Mouse (Mus musculus) central nervous system, embryonic 14 days (tissue): ENCODE results near the gene Vmn1r174. TPM values are rescaled to one million over a fixed set of nuclear protein-coding genes. Genes with fewer than 3 reads are reported as not detected.

ENCODE experiments used
- polyA plus RNA-seq: library from polyadenylated mRNA; depleted of rRNA; stranded (reverse); fragments of >200 nt; gene quantifications from 2 replicates; pipeline ENCODE4 v1.2.3, GENCODE M21; 2012; rRNA removed

Vmn1r174 gene
- polyA plus RNA-seq, result not detected in 2 replicates

DNA sequence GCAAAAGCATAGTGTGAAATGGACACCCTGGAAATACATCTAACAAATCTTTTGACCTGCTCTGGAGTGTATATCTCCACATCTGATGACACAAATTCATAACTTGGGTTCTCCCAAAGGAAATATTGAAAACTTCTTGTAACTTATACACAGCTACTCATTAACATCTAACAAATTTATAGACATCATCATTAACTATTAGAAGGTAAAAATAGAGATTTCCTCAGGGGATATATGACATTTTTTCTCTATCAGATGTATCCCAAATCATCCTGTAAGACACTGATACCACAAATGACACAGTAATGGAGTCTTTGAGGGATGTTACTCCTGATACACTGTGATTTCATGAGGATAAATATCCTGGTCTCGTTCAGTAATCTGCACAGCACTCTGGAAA, at the start of gene Vmn1r174:
Vmn1r174 (plus strand) TSS at position 301 of the 400 bp plus-strand sequence.

DNA sequence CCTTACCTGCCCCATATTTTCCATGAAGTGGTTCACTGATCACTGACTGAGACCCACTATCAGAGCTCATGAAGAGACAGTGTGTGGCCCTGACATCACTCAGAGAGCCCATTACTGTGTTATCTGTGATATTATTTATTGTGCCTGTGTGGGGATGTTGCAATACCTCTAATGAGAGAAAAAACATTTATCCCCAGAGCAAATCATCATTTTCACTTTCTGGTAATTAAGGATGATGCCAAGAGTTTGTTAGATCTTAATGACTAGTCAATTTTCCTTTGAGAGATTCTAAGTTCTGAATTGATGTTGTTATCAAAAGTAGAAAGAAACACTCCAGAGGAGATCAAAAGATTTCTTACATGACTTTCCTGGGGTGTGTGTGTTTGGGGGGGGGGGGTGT, 58.5 kb downstream of the Vmn1r174 start, which contains the start of gene Vmn1r175:
Vmn1r175 (minus strand) TSS at position 101 of the 400 bp plus-strand sequence.

Other genes starting within 250 kb of the Vmn1r174 start
- gene Vmn1r167, start 245.1 kb upstream of the Vmn1r174 start, polyA plus RNA-seq, result not detected in 2 replicates
- not detected in 2 replicates for gene Vmn1r168, start 212.5 kb upstream of the Vmn1r174 start, polyA plus RNA-seq
- gene Vmn1r169, start 176.7 kb upstream of the Vmn1r174 start, polyA plus RNA-seq, result not detected in 2 replicates
- not detected in 2 replicates for gene Vmn1r170, start 146.1 kb upstream of the Vmn1r174 start, polyA plus RNA-seq
- not detected in 2 replicates for gene Vmn1r171, start 121.5 kb upstream of the Vmn1r174 start, polyA plus RNA-seq
- gene Vmn1r172, start 94.0 kb upstream of the Vmn1r174 start, polyA plus RNA-seq, result not detected in 2 replicates
- not detected in 2 replicates for gene Vmn1r173, start 51.6 kb upstream of the Vmn1r174 start, polyA plus RNA-seq
- not detected in 2 replicates for gene Vmn1r175, start 58.4 kb downstream of the Vmn1r174 start, polyA plus RNA-seq
- gene Vmn1r176, start 85.1 kb downstream of the Vmn1r174 start, polyA plus RNA-seq, result not detected in 2 replicates
- not detected in 2 replicates for gene Vmn1r177, start 114.2 kb downstream of the Vmn1r174 start, polyA plus RNA-seq
- gene Vmn1r178, start 139.7 kb downstream of the Vmn1r174 start, polyA plus RNA-seq, result not detected in 2 replicates
- not detected in 2 replicates for gene Vmn1r179, start 174.7 kb downstream of the Vmn1r174 start, polyA plus RNA-seq
- gene Vmn1r180, start 198.4 kb downstream of the Vmn1r174 start, polyA plus RNA-seq, result not detected in 2 replicates
- gene Vmn1r181, start 222.3 kb downstream of the Vmn1r174 start, polyA plus RNA-seq, result not detected in 2 replicates
- gene V1rd19, start 249.4 kb downstream of the Vmn1r174 start, polyA plus RNA-seq, result not detected in 2 replicates